Mouse (Mus musculus): Measurements from ENCODE around the gene Rin2.

DNA sequence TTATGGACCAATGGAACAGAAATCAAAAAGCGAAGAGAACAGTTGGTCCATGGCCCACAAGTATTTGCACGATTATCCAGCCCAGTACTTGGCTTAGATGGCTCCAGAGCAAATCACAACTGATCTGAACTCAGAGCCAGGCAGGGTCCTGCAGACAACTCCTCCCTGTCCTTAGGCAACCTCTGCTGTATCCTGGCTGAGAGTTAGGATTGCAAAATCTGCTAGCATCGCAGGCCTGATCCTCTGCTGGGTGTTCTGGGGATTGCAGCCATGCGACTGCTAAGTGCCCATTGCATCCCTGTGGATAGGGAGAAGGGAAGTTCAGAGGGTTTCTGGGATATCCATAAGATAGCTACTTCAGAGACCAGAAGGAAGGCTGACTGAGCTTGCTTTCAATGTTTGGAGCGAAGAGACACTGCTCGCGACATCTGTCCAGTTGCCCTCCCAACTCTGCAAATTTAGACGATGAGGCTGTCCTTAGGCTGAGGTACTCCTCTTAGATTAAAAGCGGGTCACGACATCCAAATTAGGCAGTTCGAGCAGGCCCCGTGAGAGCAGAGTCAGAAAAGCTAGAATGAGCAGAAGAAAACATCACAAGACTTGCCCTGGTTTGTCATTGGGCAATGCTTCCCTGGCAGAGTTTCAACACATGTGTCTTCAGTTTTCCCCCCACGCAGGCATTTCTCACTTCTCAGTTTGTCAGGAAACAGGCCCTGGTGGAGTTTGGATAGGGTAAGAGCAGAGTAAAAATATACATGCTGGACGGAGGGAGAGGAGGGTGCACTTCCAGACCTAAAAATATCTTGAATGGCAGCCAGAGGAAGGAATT is 213.1 kb downstream of the Rin2 start:
- TF ChIP-seq POLR2AphosphoS2 (IDR thresholded peaks at IDR 0.05; ENCODE audit: insufficient read length, low read depth) (no peak), REST (IDR thresholded peaks at IDR 0.05; ENCODE audit: insufficient read depth, insufficient read length) (no peak), E2F4 (IDR thresholded peaks at IDR 0.05; ENCODE audit: insufficient read depth) (no peak), POLR2A (IDR thresholded peaks at IDR 0.05; ENCODE audit: insufficient read length, low read depth) (no peak), TCF12 (IDR thresholded peaks at IDR 0.05; ENCODE audit: insufficient read depth, poor library complexity, severe bottlenecking) (no peak), CEBPB (IDR thresholded peaks at IDR 0.05; ENCODE audit: insufficient read depth, poor library complexity, severe bottlenecking) (no peak), MAX (IDR thresholded peaks at IDR 0.05; ENCODE audit: low read depth) (no peak), USF1 (IDR thresholded peaks at IDR 0.05; ENCODE audit: low read depth) (no peak), MYOG (IDR thresholded peaks at IDR 0.05; ENCODE audit: control insufficient read depth in 1 of 3, insufficient read depth in 1 of 3, insufficient read length in 2 of 3, low read depth in 2 of 3) (no peak), MYOD1 (IDR thresholded peaks at IDR 0.05; ENCODE audit: control insufficient read depth in 1 of 3, insufficient read length in 2 of 3, low read depth in 2 of 3) (no peak), SRF (IDR thresholded peaks at IDR 0.05; ENCODE audit: control insufficient read depth, insufficient read length, low read depth) (no peak)
